Mouse (Mus musculus): ENCODE measurements at regions not wholly inside any gene's neighbourhood (a gene's known extent, or its start where the extent isn't known, plus 50 kb on each side); places are given as distances from the start of the nearest gene placed in this dataset.

DNA sequence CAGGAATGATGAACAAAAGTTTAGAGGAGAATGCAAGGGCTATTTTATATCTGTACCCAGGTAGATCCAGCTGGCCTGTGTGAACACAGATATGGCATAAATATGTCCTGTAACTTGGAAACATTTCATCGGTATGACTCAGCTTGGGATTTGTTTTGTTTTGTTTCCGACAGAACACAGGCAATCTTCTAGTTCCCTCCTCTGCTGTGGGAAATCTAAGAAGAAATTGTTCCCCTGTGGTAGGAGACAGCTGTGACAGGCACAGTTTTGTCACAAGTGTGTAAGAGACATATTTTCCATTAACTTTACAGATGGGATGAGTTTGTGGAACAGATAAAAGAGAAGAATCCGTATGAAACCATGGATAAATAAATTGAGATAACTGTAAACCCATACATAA lies 687.0 kb downstream of the Tpm3-rs7 start:
- Histone ChIP-seq H3K4me1 (ENCODE audit: control insufficient read depth, insufficient read depth, insufficient read length, low read length) (no peaks in the 10 kb centered on the region), H3K4me3 (ENCODE audit: insufficient read depth, low read depth, low read length) (no peak overlapping the region)

DNA sequence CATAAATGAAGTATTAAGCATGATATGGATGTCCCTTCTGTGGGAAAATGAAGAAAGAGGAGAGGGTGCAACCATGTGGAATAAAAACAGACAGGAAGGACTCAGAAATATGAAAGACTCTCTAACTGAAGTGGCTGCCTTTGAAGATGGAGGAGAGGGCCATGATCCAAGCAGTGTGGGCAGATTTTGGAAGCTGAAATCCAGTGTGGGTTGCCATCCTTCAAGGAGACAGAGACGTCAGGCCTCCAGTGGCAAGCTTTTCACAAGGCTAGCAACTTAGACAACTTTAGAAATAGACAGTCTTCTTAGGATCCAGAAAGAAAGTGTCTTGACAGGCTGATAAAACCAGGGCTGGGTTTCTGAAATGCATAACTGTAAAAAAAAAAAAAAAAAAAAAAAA lies 688.0 kb downstream of the Tpm3-rs7 start:
- Histone ChIP-seq H3K27ac (replicated peaks; ENCODE audit: low read depth, low read length) (no peak overlapping the region), H3K4me1 (ENCODE audit: control insufficient read depth, insufficient read depth, insufficient read length, low read length) (no peaks in the 10 kb centered on the region)

More for the DNA sequence above, 687.0 kb downstream of the Tpm3-rs7 start:
- H3K27ac ChIP-seq (replicated peaks; ENCODE audit: low read depth, low read length): no peak overlapping the region

DNA sequence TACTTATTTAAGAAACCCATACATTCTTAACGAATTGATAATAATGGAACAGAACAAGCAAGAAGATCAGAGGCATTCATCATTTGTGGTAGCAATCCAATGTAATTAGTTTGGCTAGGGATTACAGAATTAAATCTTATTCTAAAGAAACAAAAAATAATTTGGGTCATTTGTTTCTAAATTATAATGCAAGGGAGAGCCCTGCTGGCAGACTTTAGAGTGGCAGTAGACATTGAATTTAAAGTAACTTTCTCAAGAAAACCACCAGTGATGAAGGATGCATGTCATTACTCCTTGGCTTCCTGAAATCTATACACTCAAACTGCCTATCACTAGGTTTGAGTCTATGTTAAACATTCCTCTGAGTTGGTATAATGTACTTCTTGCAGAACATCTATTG lies 722.7 kb downstream of the Tpm3-rs7 start:
- Histone ChIP-seq H3K4me1 (ENCODE audit: control insufficient read depth, insufficient read depth, insufficient read length, low read length) (no peaks in the 10 kb centered on the region), H3K27ac (replicated peaks; ENCODE audit: low read depth, low read length) (no peak overlapping the region), H3K4me3 (ENCODE audit: insufficient read depth, low read depth, low read length) (no peak overlapping the region)

More for the DNA sequence above, 688.0 kb downstream of the Tpm3-rs7 start:
- no peak overlapping the region for H3K4me3 ChIP-seq (ENCODE audit: insufficient read depth, low read depth, low read length)

DNA sequence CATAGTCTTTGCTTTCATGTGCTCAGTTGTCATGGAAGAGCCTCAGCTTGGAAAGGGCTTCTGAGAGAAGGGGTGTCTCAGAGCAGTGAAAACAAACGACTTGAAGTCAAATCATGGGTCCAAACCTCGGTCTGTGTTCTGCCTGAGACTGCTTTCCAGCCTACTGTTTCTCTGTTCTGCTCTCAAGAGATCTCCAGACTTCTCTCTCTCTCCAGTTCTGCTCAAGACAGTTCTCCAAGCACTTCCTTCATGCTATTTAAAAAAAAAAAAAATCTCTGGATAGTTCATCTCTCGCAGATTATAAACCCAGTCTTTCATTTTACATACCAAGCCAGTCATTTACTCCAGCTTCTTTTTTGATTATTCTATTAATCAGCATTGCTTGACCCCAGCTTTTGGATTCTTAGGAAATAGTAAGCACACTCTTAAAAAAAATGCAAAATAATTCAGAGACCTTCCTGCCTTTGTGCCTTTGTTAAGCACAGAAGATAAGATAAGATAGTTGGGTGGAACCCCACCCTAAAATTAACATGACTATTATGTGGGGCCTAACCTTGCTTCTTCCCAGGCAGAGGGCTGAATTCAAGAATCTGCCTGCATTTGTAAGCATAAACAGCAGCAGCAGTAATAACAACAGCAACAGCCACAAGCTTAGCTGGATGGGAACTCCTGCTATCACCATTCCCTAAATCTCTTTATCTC lies 724.4 kb downstream of the Tpm3-rs7 start:
- Histone ChIP-seq H3K4me3 (ENCODE audit: insufficient read depth, low read depth, low read length) (no peak overlapping the region), H3K27ac (replicated peaks; ENCODE audit: low read depth, low read length) (no peak overlapping the region), H3K4me1 (ENCODE audit: control insufficient read depth, insufficient read depth, insufficient read length, low read length) (no peaks in the 10 kb centered on the region)

DNA sequence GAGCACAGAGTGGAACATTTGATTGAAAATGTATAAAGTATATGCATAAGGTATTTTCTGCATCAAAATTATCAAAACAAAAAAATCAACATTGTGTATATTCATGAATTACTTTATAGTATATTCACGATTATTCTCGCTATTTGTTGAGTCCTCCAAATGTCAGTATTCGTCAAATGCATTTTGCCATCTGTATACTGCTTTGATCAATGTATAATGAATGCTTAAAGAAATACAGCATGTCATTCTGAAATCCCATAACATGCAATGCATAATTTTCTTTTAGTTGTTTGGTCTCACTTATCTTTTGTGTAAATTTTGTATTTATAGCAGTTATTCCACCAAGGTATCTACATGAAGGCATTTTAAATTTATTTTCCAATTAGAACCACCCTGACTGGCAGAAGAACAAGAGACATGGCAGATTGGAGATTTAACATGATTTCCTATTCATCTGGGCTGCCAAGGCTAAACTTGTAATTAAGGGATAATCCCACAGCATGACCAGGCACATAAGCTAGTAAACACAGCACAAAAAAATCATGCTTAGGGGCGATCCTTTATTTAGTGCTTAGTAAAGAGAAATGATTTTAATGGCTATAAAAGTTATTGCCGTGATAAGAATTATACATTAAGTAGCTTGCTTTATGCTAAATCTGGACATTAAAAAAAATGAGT lies 739.3 kb downstream of the Tpm3-rs7 start:
- H3K4me3 ChIP-seq (ENCODE audit: insufficient read depth, low read depth, low read length): no peak overlapping the region

DNA sequence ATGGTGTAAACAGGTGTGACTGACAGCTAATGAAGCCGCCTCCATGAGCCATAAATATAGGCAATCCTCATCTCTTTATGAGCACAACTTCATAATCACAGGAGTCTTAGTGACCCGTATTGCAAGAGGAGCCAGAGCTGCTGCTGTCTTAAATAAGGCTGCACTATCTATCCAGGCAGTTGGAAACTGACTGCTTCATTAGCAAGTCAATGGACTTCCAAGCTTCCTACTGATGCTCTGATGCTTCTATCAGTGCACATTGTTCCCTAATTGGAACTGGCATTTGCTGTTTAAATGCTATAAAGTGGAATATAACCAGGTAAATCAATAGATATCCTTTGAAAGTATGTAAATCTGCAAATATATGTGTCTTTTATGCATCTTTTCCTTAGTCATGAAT lies 746.9 kb downstream of the Tpm3-rs7 start:
- H3K27ac ChIP-seq (replicated peaks; ENCODE audit: low read depth, low read length): no peak overlapping the region
- H3K4me1 ChIP-seq (ENCODE audit: control insufficient read depth, insufficient read depth, insufficient read length, low read length): no peaks in the 10 kb centered on the region
- H3K4me3 ChIP-seq (ENCODE audit: insufficient read depth, low read depth, low read length): no peak overlapping the region

More for the DNA sequence above, 739.3 kb downstream of the Tpm3-rs7 start:
- H3K27ac ChIP-seq (replicated peaks; ENCODE audit: low read depth, low read length): no peak overlapping the region
- no peaks in the 10 kb centered on the region for H3K4me1 ChIP-seq (ENCODE audit: control insufficient read depth, insufficient read depth, insufficient read length, low read length)

DNA sequence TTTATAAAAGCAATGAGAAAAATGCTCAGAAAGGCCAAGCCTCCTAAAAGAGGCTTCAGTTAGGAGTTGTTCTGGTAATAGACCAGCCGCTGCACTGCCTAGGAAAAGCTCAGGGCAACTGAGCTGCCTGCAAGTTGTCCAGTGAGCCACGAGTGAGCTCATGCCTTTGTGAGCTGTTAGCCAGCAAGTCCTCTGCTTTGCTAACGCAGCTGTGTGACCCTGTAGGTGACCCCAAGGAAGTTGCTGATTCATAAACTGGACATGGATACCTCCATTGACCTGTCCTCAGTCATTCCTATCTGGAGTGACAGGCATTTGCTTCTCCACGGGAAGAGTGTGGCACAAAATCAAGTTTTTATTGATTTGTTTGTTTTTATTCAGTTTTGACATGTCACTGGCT lies 748.2 kb downstream of the Tpm3-rs7 start:
- Histone ChIP-seq H3K4me1 (ENCODE audit: control insufficient read depth, insufficient read depth, insufficient read length, low read length) (no peaks in the 10 kb centered on the region), H3K27ac (replicated peaks; ENCODE audit: low read depth, low read length) (no peak overlapping the region), H3K4me3 (ENCODE audit: insufficient read depth, low read depth, low read length) (no peak overlapping the region)

DNA sequence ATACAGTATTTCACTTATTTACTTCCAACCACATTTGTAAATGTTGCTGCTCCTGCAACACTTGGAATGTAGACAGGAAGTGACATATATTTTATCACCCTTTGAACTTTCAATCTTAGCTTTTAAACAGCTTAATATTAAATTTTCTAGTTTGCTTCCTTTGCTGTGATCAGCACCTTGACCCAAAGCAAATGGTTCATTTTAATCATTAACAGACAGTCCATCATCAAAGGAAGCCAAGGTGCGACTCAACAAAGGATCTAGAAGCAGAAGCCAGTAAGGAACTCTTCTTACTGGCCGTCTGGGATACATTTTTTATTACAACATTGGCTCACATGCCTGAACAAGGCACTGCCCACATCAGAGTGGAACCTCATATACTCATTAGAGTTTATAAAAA lies 758.8 kb downstream of the Tpm3-rs7 start:
- H3K4me3 ChIP-seq (ENCODE audit: insufficient read depth, low read depth, low read length): no peak overlapping the region
- no peaks in the 10 kb centered on the region for H3K4me1 ChIP-seq (ENCODE audit: control insufficient read depth, insufficient read depth, insufficient read length, low read length)
- no peak overlapping the region for H3K27ac ChIP-seq (replicated peaks; ENCODE audit: low read depth, low read length)

DNA sequence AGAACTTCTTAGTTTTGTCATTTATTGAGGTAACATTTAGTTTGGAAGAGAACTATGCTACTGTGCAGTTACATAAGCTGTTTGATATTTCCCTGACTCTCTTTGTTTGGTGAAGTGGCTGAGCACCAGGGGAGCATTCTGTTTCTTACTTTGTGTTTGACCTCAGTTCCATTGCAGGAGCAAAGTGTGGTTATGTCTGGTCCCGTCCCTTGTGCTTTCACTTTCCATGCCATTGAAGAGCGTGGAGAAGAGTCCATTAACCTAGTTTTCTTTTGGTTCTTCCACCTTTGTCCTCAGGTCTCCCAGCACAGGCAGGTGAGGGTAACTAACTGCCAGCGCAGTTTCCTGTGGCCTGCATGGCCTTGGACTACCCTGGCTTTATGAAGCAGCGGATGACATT lies 759.6 kb downstream of the Tpm3-rs7 start:
- Histone ChIP-seq H3K27ac (replicated peaks; ENCODE audit: low read depth, low read length) (no peak overlapping the region), H3K4me1 (ENCODE audit: control insufficient read depth, insufficient read depth, insufficient read length, low read length) (no peaks in the 10 kb centered on the region), H3K4me3 (ENCODE audit: insufficient read depth, low read depth, low read length) (no peak overlapping the region)

DNA sequence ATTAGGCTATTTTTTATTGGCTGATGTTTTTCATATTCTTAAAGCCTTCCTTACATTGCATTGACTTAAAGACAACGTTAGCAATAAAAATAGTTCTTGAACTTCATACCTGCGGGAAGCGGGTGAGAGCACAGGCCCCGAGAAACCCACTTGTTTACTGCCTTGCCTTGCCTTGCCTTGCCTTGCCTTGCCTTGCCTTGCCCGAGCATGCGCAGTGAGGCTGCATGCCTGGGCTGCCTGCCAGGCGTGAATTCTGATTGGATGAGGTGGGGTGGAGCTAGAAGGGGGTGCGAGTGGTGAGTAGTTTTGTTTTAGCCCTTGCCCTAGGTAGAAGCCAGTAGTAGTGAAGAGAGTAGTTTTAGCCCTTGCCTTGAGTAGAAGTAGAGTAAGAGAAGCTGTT lies 792.4 kb downstream of the Tpm3-rs7 start:
- Histone ChIP-seq H3K4me1 (ENCODE audit: control insufficient read depth, insufficient read depth, insufficient read length, low read length) (no peaks in the 10 kb centered on the region), H3K4me3 (ENCODE audit: insufficient read depth, low read depth, low read length) (no peak overlapping the region), H3K27ac (replicated peaks; ENCODE audit: low read depth, low read length) (no peak overlapping the region)

DNA sequence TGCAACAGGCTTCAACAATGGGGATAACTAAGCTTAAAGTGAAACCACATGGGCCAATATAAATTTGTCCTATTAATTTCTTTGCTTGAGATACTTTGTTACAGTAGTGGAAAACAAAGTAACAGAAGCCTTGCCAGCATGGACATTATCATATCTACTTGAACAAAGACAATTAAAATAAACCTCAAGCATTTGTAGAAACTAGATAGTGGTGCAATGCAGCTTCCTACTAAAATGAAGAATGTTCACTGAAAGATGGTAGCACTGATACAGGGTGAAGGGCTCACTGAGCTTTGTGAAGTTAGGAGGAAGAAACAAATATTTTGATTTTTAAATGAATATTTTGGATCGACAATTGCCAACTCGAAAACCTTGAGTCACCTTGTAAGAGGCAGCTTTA lies 814.1 kb downstream of the Tpm3-rs7 start:
- H3K27ac ChIP-seq (replicated peaks; ENCODE audit: low read depth, low read length): no peak overlapping the region
- no peak overlapping the region for H3K4me3 ChIP-seq (ENCODE audit: insufficient read depth, low read depth, low read length)
- no peaks in the 10 kb centered on the region for H3K4me1 ChIP-seq (ENCODE audit: control insufficient read depth, insufficient read depth, insufficient read length, low read length)

DNA sequence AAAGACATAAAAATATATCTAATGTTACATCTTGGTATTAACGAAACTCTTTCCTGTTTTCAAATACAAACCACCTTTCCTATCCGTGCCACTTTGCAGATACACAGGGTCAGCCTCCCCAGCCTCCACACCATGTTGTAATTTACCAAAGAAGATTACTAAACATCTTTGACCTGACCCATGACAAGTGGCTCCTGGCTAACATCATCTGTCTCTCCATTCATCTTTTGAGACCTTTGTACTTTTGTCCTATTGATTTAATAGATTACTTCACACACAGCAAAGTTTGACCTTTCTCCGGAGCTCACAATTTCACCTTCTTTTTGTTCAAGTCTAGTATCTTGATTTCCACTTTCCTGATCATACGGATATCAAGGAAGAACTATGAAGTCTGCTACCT lies 851.6 kb downstream of the Tpm3-rs7 start:
- Histone ChIP-seq H3K4me1 (ENCODE audit: control insufficient read depth, insufficient read depth, insufficient read length, low read length) (no peaks in the 10 kb centered on the region), H3K27ac (replicated peaks; ENCODE audit: low read depth, low read length) (no peak overlapping the region), H3K4me3 (ENCODE audit: insufficient read depth, low read depth, low read length) (no peak overlapping the region)

DNA sequence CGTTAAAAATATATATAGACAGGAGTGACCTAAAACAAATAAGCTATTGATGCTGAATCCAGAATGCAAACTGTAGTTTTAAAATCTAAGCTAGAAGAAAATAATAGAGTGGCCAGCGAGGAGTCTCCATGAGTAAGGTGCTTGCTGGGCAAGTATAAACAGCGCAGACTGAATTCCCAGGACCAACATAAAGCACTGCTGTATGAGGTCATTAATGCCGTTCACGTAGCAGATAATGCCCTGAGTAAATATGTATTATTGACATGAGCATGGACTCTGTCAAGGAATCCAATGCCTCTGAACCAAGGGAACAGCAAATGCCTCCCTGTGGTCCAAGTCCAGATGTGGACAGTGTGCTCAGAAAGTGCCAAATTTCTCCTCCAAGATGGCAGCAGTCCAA lies 876.4 kb upstream of the Gpc5 start:
- Histone ChIP-seq H3K4me3 (ENCODE audit: insufficient read depth, low read depth, low read length) (no peak overlapping the region), H3K4me1 (ENCODE audit: control insufficient read depth, insufficient read depth, insufficient read length, low read length) (no peaks in the 10 kb centered on the region), H3K27ac (replicated peaks; ENCODE audit: low read depth, low read length) (no peak overlapping the region)

DNA sequence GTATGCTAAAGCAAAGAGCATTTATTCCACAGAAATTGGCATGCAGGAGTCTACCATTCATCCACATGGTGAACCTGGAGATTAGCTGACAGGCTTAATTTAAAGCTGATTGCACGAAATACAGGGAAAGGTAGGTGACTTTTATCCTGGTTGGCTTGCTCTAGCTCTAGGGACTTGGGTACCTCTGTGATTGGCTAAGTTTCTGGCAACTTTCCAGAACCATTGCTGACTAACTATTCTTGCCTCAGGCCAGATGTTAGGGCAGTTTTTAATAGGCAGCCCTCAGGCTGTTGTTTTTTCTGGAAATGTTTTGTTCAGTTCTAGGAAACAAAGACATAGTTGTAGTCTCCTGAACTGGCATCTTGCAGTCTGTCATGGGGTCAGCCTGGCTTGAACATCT lies 871.1 kb upstream of the Gpc5 start:
- no peak overlapping the region for H3K4me3 ChIP-seq (ENCODE audit: insufficient read depth, low read depth, low read length)
- peak overlapping the region; percentile 34; the same call in 1 of the 2 replicates for H3K27ac ChIP-seq (replicated peaks; ENCODE audit: low read depth, low read length)
- H3K4me1 ChIP-seq (ENCODE audit: control insufficient read depth, insufficient read depth, insufficient read length, low read length): no peaks in the 10 kb centered on the region

DNA sequence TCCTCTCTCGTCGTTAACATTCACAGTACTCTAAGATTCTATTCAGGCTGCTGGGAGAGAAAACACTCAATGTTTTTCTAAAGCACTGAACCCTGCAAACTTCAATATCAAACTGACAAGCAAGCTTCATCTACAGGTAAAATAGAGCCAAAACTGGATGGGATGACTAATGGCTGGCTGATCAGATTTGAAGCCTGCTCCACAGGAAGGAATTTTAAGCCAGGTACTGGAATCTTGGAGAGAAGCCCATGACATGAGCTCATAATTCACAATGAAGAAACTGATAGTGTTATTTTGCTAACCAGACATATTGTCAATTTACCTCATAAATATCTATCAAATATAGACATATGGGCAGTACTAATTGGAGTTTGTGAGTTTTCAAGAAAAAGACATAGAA lies 861.3 kb upstream of the Gpc5 start:
- Histone ChIP-seq H3K4me1 (ENCODE audit: control insufficient read depth, insufficient read depth, insufficient read length, low read length) (no peaks in the 10 kb centered on the region), H3K27ac (replicated peaks; ENCODE audit: low read depth, low read length) (no peak overlapping the region), H3K4me3 (ENCODE audit: insufficient read depth, low read depth, low read length) (no peak overlapping the region)

DNA sequence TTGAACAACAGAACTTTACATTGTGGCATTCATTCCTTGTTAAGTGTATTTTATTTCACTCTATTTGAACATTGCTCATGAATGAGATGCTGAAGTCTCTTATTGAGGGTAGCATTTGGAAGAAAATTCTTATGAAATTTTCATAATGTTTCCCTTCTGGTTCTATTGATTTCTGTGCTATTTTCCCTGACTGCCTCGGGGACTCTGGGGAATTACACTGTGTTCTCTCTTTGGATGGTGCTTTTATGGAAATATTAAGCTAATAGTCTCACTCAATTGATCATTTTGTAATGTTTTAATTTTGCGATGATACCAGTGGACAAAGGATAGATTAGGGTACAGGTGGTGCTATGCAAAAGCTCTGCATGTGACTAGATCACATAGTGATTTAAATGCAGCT lies 837.0 kb upstream of the Gpc5 start:
- H3K27ac ChIP-seq (replicated peaks; ENCODE audit: low read depth, low read length): no peak overlapping the region
- no peak overlapping the region for H3K4me3 ChIP-seq (ENCODE audit: insufficient read depth, low read depth, low read length)
- no peaks in the 10 kb centered on the region for H3K4me1 ChIP-seq (ENCODE audit: control insufficient read depth, insufficient read depth, insufficient read length, low read length)
